Mouse (Mus musculus): ENCODE measurements at regions not wholly inside any gene's neighbourhood (a gene's known extent, or its start where the extent isn't known, plus 50 kb on each side); places are given as distances from the start of the nearest gene placed in this dataset.

DNA sequence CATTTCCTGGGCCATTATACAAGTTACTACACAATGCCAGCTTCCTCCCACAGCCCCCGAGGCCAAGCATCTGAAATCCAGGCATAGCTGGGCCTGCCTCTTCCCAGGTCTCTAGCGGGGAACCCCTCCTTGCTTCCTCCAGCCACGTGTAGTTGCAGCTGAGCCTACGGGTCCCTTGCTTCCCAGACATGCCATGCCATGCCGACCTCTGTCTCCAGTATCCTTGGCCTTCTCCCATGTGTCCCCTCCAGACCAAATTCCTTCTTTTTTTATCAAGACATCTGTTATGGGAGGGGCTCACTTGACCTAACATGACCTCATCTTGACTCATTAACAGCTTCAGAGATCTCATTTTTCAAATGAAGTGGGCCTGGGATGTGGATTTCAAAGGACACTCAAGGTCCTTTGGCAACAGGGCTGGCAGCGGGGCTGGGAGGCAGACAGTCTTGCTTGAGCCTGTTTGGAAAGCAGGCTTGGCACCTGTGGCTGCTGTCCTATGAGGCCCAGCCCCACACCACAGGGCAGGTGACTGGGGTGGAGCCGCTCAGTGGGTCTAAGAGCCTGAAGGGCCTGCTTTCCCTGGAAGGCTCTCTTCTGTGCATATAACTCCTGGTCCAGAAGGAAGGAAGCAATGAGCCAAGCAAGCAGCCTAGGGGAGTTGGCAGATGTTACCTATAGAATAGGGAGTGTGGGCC is 117.7 kb upstream of the Unc5b start:
- TF ChIP-seq CTCF (IDR thresholded peaks at IDR 0.05; ENCODE audit: borderline replicate concordance, insufficient read depth, low read length) (no peak), POLR2A (IDR thresholded peaks at IDR 0.05; ENCODE audit: low read depth, low read length) (no peak)
